Mouse (Mus musculus): ENCODE measurements at regions not wholly inside any gene's neighbourhood (a gene's known extent, or its start where the extent isn't known, plus 50 kb on each side); places are given as distances from the start of the nearest gene placed in this dataset.

GRCm38 (mm10) chr8:44094818-44095217 lies 385.0 kb upstream of the Adam34 start:
- no peak for DNase-seq

GRCm38 (mm10) chr8:44093491-44093890 lies 383.6 kb upstream of the Adam34 start:
- no peak for DNase-seq
- intact Hi-C loops (cut with DNase I), result no loop called here

More at GRCm38 (mm10) chr8:44094818-44095217, 385.0 kb upstream of the Adam34 start:
- intact Hi-C loops (cut with DNase I), result no loop called here

GRCm38 (mm10) chr8:44082057-44082456 lies 372.2 kb upstream of the Adam34 start:
- DNase-seq, result no peak
- intact Hi-C loops (cut with DNase I), result no loop called here

GRCm38 (mm10) chr8:44058846-44059245 lies 349.0 kb upstream of the Adam34 start:
- intact Hi-C loops (cut with DNase I), result no loop called here
- DNase-seq, result no peak

- intact Hi-C loops (cut with DNase I), result no loop called here
- DNase-seq, result no peak
Observed at GRCm38 (mm10) chr8:44042572-44043355, 332.9 kb upstream of the Adam34 start.

- intact Hi-C loops (cut with DNase I), result no loop called here
- DNase-seq, result no peak
Observed at GRCm38 (mm10) chr8:44034211-44034610, 324.4 kb upstream of the Adam34 start.

- intact Hi-C loops (cut with DNase I), result no loop called here
- DNase-seq, result no peak
Observed at GRCm38 (mm10) chr8:44031376-44031775, 321.5 kb upstream of the Adam34 start.

- no peak for DNase-seq
- intact Hi-C loops (cut with DNase I), result no loop called here
Observed at GRCm38 (mm10) chr8:44030972-44031371, 321.1 kb upstream of the Adam34 start.

GRCm38 (mm10) chr8:44027738-44028137 lies 317.9 kb upstream of the Adam34 start:
- DNase-seq, result no peak

GRCm38 (mm10) chr8:44025926-44026325 lies 316.1 kb upstream of the Adam34 start:
- peak; percentile 33 to 55 for DNase-seq
- intact Hi-C loops (cut with DNase I), result no loop called here

More at GRCm38 (mm10) chr8:44027738-44028137, 317.9 kb upstream of the Adam34 start:
- intact Hi-C loops (cut with DNase I), result no loop called here

GRCm38 (mm10) chr8:44024028-44024427 lies 314.2 kb upstream of the Adam34 start:
- DNase-seq, result no peak
- intact Hi-C loops (cut with DNase I), result no loop called here

Small RNA genes lying in the stretch of these regions (microRNA-seq; reads per million reads assigned to microRNA genes)
- gene Gm24591, result 0 reads per million in 2 experiments

Measured in heart, postnatal 14 days (tissue).